Mouse (Mus musculus) midbrain, postnatal 0 days (tissue): ENCODE results near the gene Crtac1. TPM values are rescaled to one million over a fixed set of nuclear protein-coding genes. Genes with fewer than 3 reads are reported as not detected.

ENCODE experiments used
- ATAC-seq: fragments of 200-750 bp; cut with Nextera tagmentation; 2 replicates; pipeline ENCODE4 v1.8.0; 2017; ENCODE audit warnings: moderate number of reproducible peaks, mild to moderate bottlenecking, moderate TSS enrichment, moderate library complexity; ENCODE audit not compliant: low FRiP score
- DNase-seq: peaks from one replicate; pipeline ENCODE4 v3.0.0-alpha.2; 2015; ENCODE audit warnings: low spot score
- H3K27ac ChIP-seq: fragments of 300-500 bp; sonication (generic); 2 replicates; pipeline ENCODE4 v1.5.1; 2014; ENCODE audit warnings: low read depth, mild to moderate bottlenecking, low read length, mixed read lengths
- H3K27me3 ChIP-seq: fragments of 300-500 bp; sonication (generic); 2 replicates; pipeline ENCODE4 v1.6.1; 2014; ENCODE audit warnings: low read length, control low read depth, mixed read lengths; ENCODE audit not compliant: insufficient read depth
- H3K36me3 ChIP-seq: fragments of 300-500 bp; sonication (generic); 2 replicates; pipeline ENCODE4 v1.6.1; 2014; ENCODE audit warnings: low read length, control low read depth, mixed read lengths; ENCODE audit not compliant: insufficient read depth
- H3K4me1 ChIP-seq: fragments of 300-500 bp; sonication (generic); 2 replicates; pipeline ENCODE4 v1.6.1; 2014; ENCODE audit warnings: mild to moderate bottlenecking, control low read depth, antibody characterized with exemption, low read length, mixed read lengths; ENCODE audit not compliant: insufficient read depth
- H3K4me2 ChIP-seq: fragments of 300-500 bp; sonication (generic); 2 replicates; pipeline ENCODE4 v1.6.1; 2014; ENCODE audit warnings: low read depth, mild to moderate bottlenecking, low read length, mixed read lengths; ENCODE audit not compliant: poor library complexity, severe bottlenecking
- H3K4me3 ChIP-seq: fragments of 300-500 bp; sonication (generic); 2 replicates; pipeline ENCODE4 v1.5.1; 2014; ENCODE audit warnings: low read depth, mild to moderate bottlenecking, low read length, moderate library complexity
- H3K9ac ChIP-seq: fragments of 300-500 bp; sonication (generic); replicated peaks from 2 replicates; pipeline ENCODE4 v1.6.1; 2014; ENCODE audit warnings: mild to moderate bottlenecking, low read length, moderate library complexity, mixed read lengths; ENCODE audit not compliant: poor library complexity, severe bottlenecking
- H3K9me3 ChIP-seq: fragments of 300-500 bp; sonication (generic); 2 replicates; pipeline ENCODE4 v1.6.1; 2016; ENCODE audit warnings: low read length, control low read depth
- CTCF ChIP-seq: IDR thresholded peaks from 2 replicates; pipeline ENCODE4 v1.5.1; 2016; ENCODE audit warnings: antibody characterized with exemption, mild to moderate bottlenecking
- WGBS: fragments of 180-500 bp; shearing (Covaris S2); extraction: QIAGEN DNeasy Blood & Tissue Kit; methylation state at CpG from one replicate; pipeline ENCODE4 v1.1.7; 2014; 5-methylcytosine and 5-hydroxymethylcytosine counted together
- polyA plus RNA-seq: library from polyadenylated mRNA; unstranded; fragments of >200 nt; fragmentation: Nextera tagmentation; extraction: Ambion mirVana; gene quantifications from 2 replicates; pipeline ENCODE4 v1.2.1, GENCODE M21; 2015
- total RNA-seq: library from RNA; depleted of rRNA; stranded (reverse); fragments of >200 nt; gene quantifications from 2 replicates; pipeline ENCODE4 v1.2.3, GENCODE M21; 2014

Crtac1 gene
- total and polyA plus RNA-seq, 2 experiments from 2014 or later, result 22.0 to 40.7 TPM

DNA sequence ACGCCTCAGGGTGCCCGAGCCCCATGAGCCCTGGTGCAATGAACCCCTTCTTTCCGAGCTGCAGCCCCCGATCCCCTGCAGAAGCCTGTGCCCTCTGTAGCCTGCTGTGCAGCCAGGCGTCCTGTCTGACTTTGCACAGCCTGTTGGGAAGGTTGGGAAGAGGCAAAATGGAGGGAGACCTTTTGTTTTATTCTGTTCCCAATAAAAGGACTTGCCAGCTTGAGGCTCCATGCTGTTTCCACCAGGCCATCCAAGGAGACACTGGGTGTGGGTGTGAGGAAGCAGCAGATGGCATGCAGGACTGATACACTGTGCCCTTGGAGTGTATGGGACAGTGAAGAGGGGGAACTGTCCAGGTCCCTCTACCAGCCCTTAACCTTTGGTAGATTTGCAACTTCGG is 161.5 kb downstream of the Crtac1 start:
- Histone ChIP-seq H3K4me3 (no peak overlapping the region), H3K9me3 (no peaks in the 10 kb centered on the region), H3K4me1 (no peaks in the 10 kb centered on the region), H3K36me3 (peaks cover 20% of the 10 kb centered on the region), H3K27ac (no peak overlapping the region), H3K9ac (no peak overlapping the region), H3K4me2 (no peak overlapping the region), H3K27me3 (no peaks in the 10 kb centered on the region)
- 49% methylated on average over 6 of the region's 6 CpGs for WGBS
- no peak for DNase-seq
- ATAC-seq, result no peak
- no peak for TF ChIP-seq CTCF

DNA sequence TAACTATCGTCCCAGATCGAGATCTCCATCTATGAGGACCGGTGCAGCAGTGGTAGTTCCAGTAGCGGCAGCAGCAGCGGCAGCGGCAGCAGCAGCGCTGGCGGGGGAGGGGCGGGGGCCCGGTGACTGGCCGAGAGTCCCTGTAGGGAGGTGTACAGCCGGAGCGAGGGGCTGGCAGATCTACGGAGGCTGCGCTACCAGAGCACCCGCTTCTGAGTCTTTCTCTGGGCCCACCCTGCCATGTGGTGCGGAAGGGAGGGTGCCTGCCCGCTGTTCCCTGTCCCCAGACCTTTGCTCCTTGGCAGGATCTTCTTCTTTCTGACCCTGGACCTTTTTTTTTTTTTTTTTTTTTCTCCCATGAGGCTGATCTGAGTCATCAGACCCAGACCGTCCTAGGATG is 163.2 kb downstream of the Crtac1 start:
- Histone ChIP-seq H3K36me3 (peaks cover 32% of the 10 kb centered on the region), H3K4me1 (no peaks in the 10 kb centered on the region), H3K4me3 (no peak overlapping the region), H3K9me3 (no peaks in the 10 kb centered on the region), H3K27ac (no peak overlapping the region), H3K4me2 (peak overlapping the region; percentile 26; the same call in 1 of the 2 replicates), H3K9ac (no peak overlapping the region), H3K27me3 (no peaks in the 10 kb centered on the region)
- WGBS, result 12% methylated on average over 18 of the region's 19 CpGs
- no peak for TF ChIP-seq CTCF
- DNase-seq, result peak; percentile 30
- no peak for ATAC-seq

DNA sequence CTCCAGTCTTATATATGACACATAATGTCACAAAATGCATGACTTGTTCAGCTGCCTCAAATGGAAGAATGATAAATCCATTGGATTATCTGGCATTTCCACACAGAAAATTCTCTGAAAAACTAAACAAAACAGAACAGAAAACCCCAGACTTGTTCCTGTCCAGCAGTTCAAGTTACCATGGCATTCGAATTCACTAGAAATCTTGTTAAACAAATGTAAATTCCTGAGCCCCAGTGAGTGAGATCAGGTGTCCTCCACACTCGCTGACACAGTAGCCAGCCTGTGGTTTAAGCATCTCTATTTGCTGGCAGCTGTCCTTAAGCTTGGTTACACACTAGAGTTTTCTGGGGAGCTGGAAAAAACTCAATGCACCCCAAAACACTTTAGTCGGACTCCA is 168.1 kb downstream of the Crtac1 start:
- Histone ChIP-seq H3K27me3 (no peaks in the 10 kb centered on the region), H3K36me3 (peaks cover 43% of the 10 kb centered on the region), H3K27ac (no peak overlapping the region), H3K4me1 (0 out of 2 replicates have a peak, but pooled peaks cover under 1% of the 10 kb centered on the region), H3K4me2 (no peak overlapping the region), H3K9ac (no peak overlapping the region), H3K4me3 (no peak overlapping the region), H3K9me3 (no peaks in the 10 kb centered on the region)
- no peak for DNase-seq
- ATAC-seq, result no peak
- WGBS, result 49% methylated on average over 3 of the region's 3 CpGs
- no peak for TF ChIP-seq CTCF

DNA sequence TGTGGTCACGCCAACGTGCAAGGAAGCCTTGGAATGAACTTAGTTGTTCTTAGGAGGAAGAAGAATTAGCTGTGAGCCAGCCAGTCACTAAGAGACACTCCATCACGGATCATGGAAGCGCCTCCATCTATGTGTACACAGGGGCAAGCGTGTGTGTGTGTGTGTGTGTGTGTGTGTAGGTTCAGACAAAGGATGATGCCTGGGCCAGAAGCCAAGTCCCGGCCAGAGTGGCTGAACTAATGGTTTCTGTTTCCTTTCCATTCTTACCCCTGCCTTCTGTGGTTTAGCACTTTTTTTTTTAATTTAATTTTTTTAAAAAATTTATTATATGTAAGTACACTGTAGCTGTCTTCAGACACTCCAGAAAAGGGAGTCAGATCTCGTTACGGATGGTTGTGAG is 171.1 kb downstream of the Crtac1 start:
- DNase-seq (no peak), ATAC-seq (no peak)
- Histone ChIP-seq H3K9me3 (no peaks in the 10 kb centered on the region), H3K27ac (no peak overlapping the region), H3K4me1 (peaks cover 16% of the 10 kb centered on the region; the same call in 1 of the 2 replicates), H3K9ac (no peak overlapping the region), H3K27me3 (no peaks in the 10 kb centered on the region), H3K36me3 (peaks cover 26% of the 10 kb centered on the region), H3K4me3 (no peak overlapping the region), H3K4me2 (no peak overlapping the region)
- TF ChIP-seq CTCF, result no peak
- 88% methylated on average over 8 of the region's 8 CpGs for WGBS

DNA sequence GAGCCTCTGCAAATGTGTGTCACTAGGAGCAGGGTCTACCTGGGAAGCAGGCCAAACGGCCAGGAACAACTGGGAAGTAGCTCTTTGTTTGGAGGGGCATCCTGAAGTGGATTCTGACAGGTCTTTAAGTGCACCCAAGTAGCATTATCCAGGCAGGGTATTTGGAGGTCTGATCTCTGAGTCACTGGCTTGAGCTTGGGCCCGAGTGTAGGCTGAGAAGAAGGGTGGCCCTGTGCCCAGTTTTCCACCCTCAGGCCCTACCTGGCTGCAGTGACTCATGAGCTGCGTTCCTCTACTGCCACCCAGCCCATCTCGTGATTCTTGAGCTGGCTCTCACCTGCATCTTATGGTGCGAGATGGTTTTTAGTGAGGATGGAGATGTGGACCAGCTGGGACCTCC is 173.0 kb downstream of the Crtac1 start:
- Histone ChIP-seq H3K9ac (no peak overlapping the region), H3K4me2 (peak overlapping the region; percentile 28), H3K27me3 (no peaks in the 10 kb centered on the region), H3K9me3 (no peaks in the 10 kb centered on the region), H3K27ac (no peak overlapping the region), H3K4me3 (no peak overlapping the region), H3K36me3 (peaks cover 16% of the 10 kb centered on the region; the same call in 1 of the 2 replicates), H3K4me1 (peaks cover 20% of the 10 kb centered on the region; the same call in 1 of the 2 replicates)
- ATAC-seq (no peak), DNase-seq (no peak)
- WGBS, result 73% methylated on average over 5 of the region's 5 CpGs
- TF ChIP-seq CTCF, result no peak

DNA sequence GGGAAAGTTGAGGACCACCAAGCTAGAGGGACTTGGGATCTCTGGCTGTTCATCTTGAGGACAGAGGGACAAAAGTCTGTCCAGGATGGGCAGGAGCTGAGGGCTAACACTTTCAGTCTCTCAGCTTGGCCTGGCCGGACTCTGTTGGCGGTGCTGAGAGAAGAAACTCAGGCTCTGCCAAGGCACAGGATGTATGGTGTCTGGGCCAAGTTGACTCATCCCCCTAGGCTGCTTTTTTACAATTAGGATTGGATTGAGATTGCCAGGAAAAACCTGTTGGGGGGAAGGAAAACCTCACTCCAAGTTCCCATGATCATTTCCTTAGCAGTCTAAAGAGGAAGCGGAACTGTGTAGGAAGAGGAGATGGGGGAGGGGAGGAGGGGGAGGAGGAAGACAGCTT is 173.6 kb downstream of the Crtac1 start:
- TF ChIP-seq CTCF, result no peak
- H3K27ac ChIP-seq, result no peak overlapping the region
- H3K27me3 ChIP-seq, result no peaks in the 10 kb centered on the region
- no peak for DNase-seq
- H3K36me3 ChIP-seq, result peaks cover 11% of the 10 kb centered on the region; the same call in 1 of the 2 replicates
- H3K9ac ChIP-seq, result no peak overlapping the region
- H3K4me2 ChIP-seq, result peak overlapping the region; percentile 28; the same call in 1 of the 2 replicates
- H3K9me3 ChIP-seq, result no peaks in the 10 kb centered on the region
- WGBS, result 83% methylated on average over 3 of the region's 3 CpGs
- no peak for ATAC-seq
- H3K4me1 ChIP-seq, result peaks cover 20% of the 10 kb centered on the region; the same call in 1 of the 2 replicates
- H3K4me3 ChIP-seq, result no peak overlapping the region
